Mouse (Mus musculus): ENCODE data around the gene Fgd3. TPM values are rescaled to one million over a fixed set of nuclear protein-coding genes. Genes with fewer than 3 reads are reported as not detected.

Gene Fgd3
- total and polyA plus RNA-seq, 3 experiments, result 8.7 to 16.1 (median 14.5) TPM

DNA sequence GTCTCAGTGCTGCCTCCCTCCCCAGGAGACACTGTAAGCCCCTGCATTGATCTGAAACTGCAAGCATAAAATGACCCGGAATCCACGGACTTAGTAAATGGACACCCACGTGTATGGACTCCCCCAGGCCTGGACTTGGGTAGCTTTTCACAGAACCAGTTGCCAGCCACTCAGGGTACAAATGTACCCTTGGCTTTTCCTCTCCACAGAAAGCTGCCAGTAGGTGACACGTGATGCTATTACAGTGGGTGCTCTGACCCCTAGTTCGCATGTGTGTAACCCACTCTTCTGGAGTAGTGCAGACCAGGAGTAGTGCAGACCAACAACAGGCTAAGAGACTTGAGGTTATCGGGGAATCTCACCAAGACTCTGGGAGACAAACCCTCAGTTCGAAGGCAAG, 2.2 kb downstream of the Fgd3 start:
- in situ Hi-C loops (cut with MboI; ENCODE audit: low pct_ligation_motif_present, low pct_unique_long_range_greater_than_20kb, low sequenced_read_pairs) (no loop called here), dilution Hi-C loops (cut with MboI; ENCODE audit: extremely low pct_ligation_motif_present, extremely low pct_unique_long_range_greater_than_20kb, low sequenced_read_pairs) (no loop called here)
- Histone ChIP-seq H3K4me2 (ENCODE audit: insufficient read depth, low read depth, poor library complexity, severe bottlenecking) (no peak overlapping the region), H3K27me3 (replicated peaks) (no peaks in the 10 kb centered on the region), H3K4me3 (replicated peaks in 1 of 3; ENCODE audit: low read depth in 2 of 3, low read length in 2 of 3, poor library complexity in 1 of 3) (no peak overlapping the region), H3K9me3 (replicated peaks; ENCODE audit: low read length) (no peaks in the 10 kb centered on the region), H3K9ac (ENCODE audit: insufficient read depth, low read depth) (no peak overlapping the region), H3K36me3 (replicated peaks in 1 of 2; ENCODE audit: control insufficient read depth in 1 of 2, insufficient read depth in 1 of 2, low read length in 1 of 2) (no peaks in the 10 kb centered on the region), H3K4me1 (ENCODE audit: control insufficient read depth in 1 of 2, insufficient read depth in 2 of 2) (peaks cover 2 to 19% of the 10 kb centered on the region in 2 experiments; a peak in 2 of 4 replicates), H3K79me2 (replicated peaks; ENCODE audit: control insufficient read depth, extremely low read depth, insufficient read depth, poor library complexity, severe bottlenecking) (no peaks in the 10 kb centered on the region), H3K27ac (ENCODE audit: insufficient read depth, low read depth) (no peak overlapping the region)
- TF ChIP-seq USF1 (IDR thresholded peaks at IDR 0.05; ENCODE audit: low read depth, low read length), result no peak
- no peak for TF ChIP-seq RCOR1 (conservative IDR thresholded peaks at IDR 0.05; ENCODE audit: low read depth, low read length)
- no peak for TF ChIP-seq USF2 (conservative IDR thresholded peaks at IDR 0.05; ENCODE audit: low read depth, low read length)
- no peak for TF ChIP-seq EP300 (IDR thresholded peaks at IDR 0.05; ENCODE audit: low read length)
- TF ChIP-seq ETS1 (conservative IDR thresholded peaks at IDR 0.05; ENCODE audit: low read depth, low read length), result no peak
- no peak for TF ChIP-seq JUND (conservative IDR thresholded peaks at IDR 0.05; ENCODE audit: low read depth, low read length)
- TF ChIP-seq MYC (IDR thresholded peaks at IDR 0.05; ENCODE audit: low read depth, low read length), result no peak
- no peak for TF ChIP-seq MAZ (IDR thresholded peaks at IDR 0.05; ENCODE audit: low read depth, low read length)
- TF ChIP-seq E2F4 (IDR thresholded peaks at IDR 0.05; ENCODE audit: insufficient replicate concordance, low read depth, low read length), result no peak
- no peak for TF ChIP-seq JUN (IDR thresholded peaks at IDR 0.05; ENCODE audit: insufficient read depth, low read depth, low read length)
- no peak for TF ChIP-seq POLR2AphosphoS2 (IDR thresholded peaks at IDR 0.05; ENCODE audit: low read depth, low read length)
- no peak for TF ChIP-seq TCF12 (IDR thresholded peaks at IDR 0.05; ENCODE audit: low read depth, low read length)
- no peak for TF ChIP-seq CHD2 (IDR thresholded peaks at IDR 0.05; ENCODE audit: low read length)
- TF ChIP-seq HCFC1 (IDR thresholded peaks at IDR 0.05; ENCODE audit: low read depth, low read length), result no peak
- no peak for DNase-seq (ENCODE audit: extremely low read depth)

- Histone ChIP-seq H3K27me3 (replicated peaks) (no peaks in the 10 kb centered on the region), H3K9me3 (replicated peaks; ENCODE audit: low read length) (no peaks in the 10 kb centered on the region), H3K9ac (ENCODE audit: insufficient read depth, low read depth) (no peak overlapping the region), H3K4me3 (replicated peaks in 1 of 3; ENCODE audit: low read depth in 2 of 3, low read length in 2 of 3, poor library complexity in 1 of 3) (no peak overlapping the region), H3K27ac (ENCODE audit: insufficient read depth, low read depth) (no peak overlapping the region), H3K79me2 (replicated peaks; ENCODE audit: control insufficient read depth, extremely low read depth, insufficient read depth, poor library complexity, severe bottlenecking) (no peaks in the 10 kb centered on the region), H3K4me1 (ENCODE audit: control insufficient read depth in 1 of 2, insufficient read depth in 2 of 2) (peaks cover 2 to 19% of the 10 kb centered on the region in 2 experiments; a peak in 2 of 4 replicates), H3K36me3 (replicated peaks in 1 of 2; ENCODE audit: control insufficient read depth in 1 of 2, insufficient read depth in 1 of 2, low read length in 1 of 2) (no peaks in the 10 kb centered on the region), H3K4me2 (ENCODE audit: insufficient read depth, low read depth, poor library complexity, severe bottlenecking) (no peak overlapping the region)
- dilution Hi-C loops (cut with MboI; ENCODE audit: extremely low pct_ligation_motif_present, extremely low pct_unique_long_range_greater_than_20kb, low sequenced_read_pairs) (no loop called here), in situ Hi-C loops (cut with MboI; ENCODE audit: low pct_ligation_motif_present, low pct_unique_long_range_greater_than_20kb, low sequenced_read_pairs) (no loop called here)
- DNase-seq (ENCODE audit: extremely low read depth), result no peak
- TF ChIP-seq RCOR1 (conservative IDR thresholded peaks at IDR 0.05; ENCODE audit: low read depth, low read length) (no peak), BHLHE40 (IDR thresholded peaks at IDR 0.05; ENCODE audit: low read depth, low read length) (no peak), RAD21 (IDR thresholded peaks at IDR 0.05; ENCODE audit: low read depth, low read length) (no peak), USF2 (conservative IDR thresholded peaks at IDR 0.05; ENCODE audit: low read depth, low read length) (no peak), MAX (IDR thresholded peaks at IDR 0.05; ENCODE audit: low read length) (no peak)
These were observed 2.6 kb downstream of the Fgd3 start for GRCm38 (mm10) chr13:49317508-49317907.
